Mouse (Mus musculus) forebrain, embryonic 12.5 days (tissue): ENCODE measurements at regions not wholly inside any gene's neighbourhood (a gene's known extent, or its start where the extent isn't known, plus 50 kb on each side); places are given as distances from the start of the nearest gene placed in this dataset.

Source experiments
- ATAC-seq: fragments of 200-750 bp; cut with Nextera tagmentation; 2 replicates; pipeline ENCODE4 v1.8.0; 2017; ENCODE audit warnings: moderate TSS enrichment; ENCODE audit not compliant: low FRiP score
- H3K27ac ChIP-seq: fragments of 300-500 bp; sonication (generic); 2 replicates; pipeline ENCODE4 v1.5.1; 2016; ENCODE audit warnings: mild to moderate bottlenecking
- H3K27me3 ChIP-seq: fragments of 300-500 bp; sonication (generic); 2 replicates; pipeline ENCODE4 v1.6.1; 2016; ENCODE audit warnings: mild to moderate bottlenecking
- H3K36me3 ChIP-seq: fragments of 300-500 bp; sonication (generic); replicated peaks from 2 replicates; pipeline ENCODE4 v1.6.1; 2016; ENCODE audit warnings: mild to moderate bottlenecking
- H3K4me1 ChIP-seq: fragments of 300-500 bp; sonication (generic); 2 replicates; pipeline ENCODE4 v1.6.1; 2016
- H3K4me2 ChIP-seq: fragments of 300-500 bp; sonication (generic); 2 replicates; pipeline ENCODE4 v1.6.1; 2016; ENCODE audit warnings: mild to moderate bottlenecking, moderate library complexity
- H3K4me3 ChIP-seq: fragments of 300-500 bp; sonication (generic); replicated peaks from 2 replicates; pipeline ENCODE4 v1.5.1; 2016; ENCODE audit warnings: mild to moderate bottlenecking
- H3K9ac ChIP-seq: fragments of 300-500 bp; sonication (generic); 2 replicates; pipeline ENCODE4 v1.6.1; 2016; ENCODE audit warnings: mild to moderate bottlenecking
- H3K9me3 ChIP-seq: fragments of 300-500 bp; sonication (generic); 2 replicates; pipeline ENCODE4 v1.6.1; 2016
- WGBS: fragments of 180-500 bp; shearing (Covaris S2); methylation state at CpG from one replicate; pipeline ENCODE4 v1.1.7; 2016; 5-methylcytosine and 5-hydroxymethylcytosine counted together

DNA sequence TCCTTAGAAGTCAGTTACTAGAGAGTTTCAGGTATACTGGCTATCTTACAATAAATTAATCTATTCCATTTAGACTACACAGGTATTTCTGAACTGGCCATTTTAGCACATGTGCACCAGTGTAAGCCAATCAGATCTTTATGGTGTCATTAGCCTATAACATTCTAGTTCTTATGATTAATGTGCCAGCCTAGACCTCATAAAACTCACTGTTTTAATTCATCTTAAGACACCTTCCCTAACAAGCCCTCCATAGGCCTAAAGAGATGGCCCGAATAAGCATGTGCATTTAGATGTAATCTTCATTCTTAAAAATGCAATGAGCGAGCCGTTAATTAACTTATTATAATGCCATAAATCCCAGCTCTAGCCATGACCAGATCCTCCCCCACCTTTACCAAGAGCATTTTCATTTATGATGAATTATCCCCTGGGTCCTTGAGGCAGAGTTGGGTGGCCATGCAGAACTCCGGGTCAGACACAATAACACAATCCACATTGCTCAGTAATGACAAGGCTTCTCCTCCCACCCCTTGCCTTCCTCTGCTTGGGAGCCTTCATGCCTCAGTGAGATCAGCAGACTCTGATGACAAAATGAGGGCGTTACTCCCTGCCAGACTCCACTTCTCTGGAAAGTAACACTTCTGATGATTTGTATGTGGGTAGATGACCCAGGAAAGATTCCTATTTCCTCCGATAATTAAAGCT lies 311.6 kb upstream of the Pkn2 start:
- no peak for ATAC-seq

DNA sequence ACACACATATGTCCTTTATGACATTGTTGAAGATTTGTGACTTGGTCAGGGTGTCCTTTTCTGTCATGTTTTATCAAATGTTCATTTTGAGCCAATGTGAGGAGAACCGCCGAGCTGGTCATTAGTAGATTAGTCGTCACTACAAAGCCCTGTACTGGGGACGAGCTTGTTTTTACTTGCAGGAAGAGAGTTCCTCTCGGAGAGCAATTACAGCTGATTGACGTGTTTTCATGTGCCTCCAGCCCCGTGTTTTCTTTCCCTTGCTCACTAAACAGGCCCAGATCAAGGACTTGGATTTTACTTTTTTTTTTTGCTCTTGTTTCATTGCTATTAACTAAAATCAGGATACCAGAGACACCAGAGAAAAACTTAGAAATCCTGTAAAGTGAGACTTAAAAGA lies 307.1 kb upstream of the Pkn2 start:
- H3K4me1 ChIP-seq, result no peaks in the 10 kb centered on the region
- no peak overlapping the region for H3K4me2 ChIP-seq
- H3K4me3 ChIP-seq, result no peak overlapping the region
- no peak for ATAC-seq
- H3K9ac ChIP-seq, result no peak overlapping the region
- no peaks in the 10 kb centered on the region for H3K9me3 ChIP-seq
- H3K36me3 ChIP-seq, result no peaks in the 10 kb centered on the region
- 23% methylated on average over 7 of the region's 7 CpGs for WGBS
- no peaks in the 10 kb centered on the region for H3K27me3 ChIP-seq
- no peak overlapping the region for H3K27ac ChIP-seq

More for the DNA sequence above, 311.6 kb upstream of the Pkn2 start:
- no peak overlapping the region for H3K4me2 ChIP-seq
- no peak overlapping the region for H3K27ac ChIP-seq
- WGBS, result 84% methylated on average over 6 of the region's 6 CpGs
- H3K4me1 ChIP-seq, result no peaks in the 10 kb centered on the region
- no peaks in the 10 kb centered on the region for H3K27me3 ChIP-seq
- H3K4me3 ChIP-seq, result no peak overlapping the region
- H3K36me3 ChIP-seq, result no peaks in the 10 kb centered on the region
- H3K9me3 ChIP-seq, result no peaks in the 10 kb centered on the region
- no peak overlapping the region for H3K9ac ChIP-seq

- WGBS, result 87% methylated on average over 4 of the region's 4 CpGs
- H3K36me3 ChIP-seq, result no peaks in the 10 kb centered on the region
- H3K4me2 ChIP-seq, result no peak overlapping the region
- no peak overlapping the region for H3K4me3 ChIP-seq
- no peaks in the 10 kb centered on the region for H3K4me1 ChIP-seq
- no peak overlapping the region for H3K9ac ChIP-seq
- H3K27ac ChIP-seq, result no peak overlapping the region
- H3K9me3 ChIP-seq, result no peaks in the 10 kb centered on the region
- no peak for ATAC-seq
- H3K27me3 ChIP-seq, result no peaks in the 10 kb centered on the region
Measured at GRCm38 (mm10) chr3:143173971-143174370, 292.2 kb upstream of the Pkn2 start.

GRCm38 (mm10) chr3:143162444-143162843 lies 280.6 kb upstream of the Pkn2 start:
- H3K4me1 ChIP-seq, result peaks cover 3% of the 10 kb centered on the region; the same call in 1 of the 2 replicates
- ATAC-seq, result 0 out of 2 replicates have a peak, but pooled peaks have one; percentile 17
- no peak overlapping the region for H3K9ac ChIP-seq
- no peaks in the 10 kb centered on the region for H3K36me3 ChIP-seq
- H3K4me3 ChIP-seq, result no peak overlapping the region
- 35% methylated on average over 1 of the region's 1 CpGs for WGBS
- H3K27ac ChIP-seq, result no peak overlapping the region
- no peaks in the 10 kb centered on the region for H3K27me3 ChIP-seq
- H3K4me2 ChIP-seq, result no peak overlapping the region
- no peaks in the 10 kb centered on the region for H3K9me3 ChIP-seq

DNA sequence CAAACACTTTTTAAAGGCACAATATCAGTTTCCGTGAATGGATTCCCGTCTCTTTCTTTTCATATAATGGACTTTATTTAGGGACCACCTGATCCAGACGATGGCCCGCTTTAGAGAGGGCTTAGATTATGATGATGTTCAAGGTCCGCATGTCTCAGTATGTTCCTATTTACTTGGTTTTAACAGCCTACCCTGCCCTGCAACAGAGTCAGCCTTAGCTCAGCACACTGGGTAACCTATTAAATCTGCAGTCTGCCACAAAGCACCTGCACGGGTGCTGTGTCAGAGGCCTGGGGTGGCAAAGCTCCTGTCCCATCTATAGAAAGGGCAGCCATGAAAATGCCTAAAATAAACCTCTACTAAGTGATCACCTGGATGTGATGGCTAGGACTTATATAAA lies 280.2 kb upstream of the Pkn2 start:
- Histone ChIP-seq H3K4me2 (no peak overlapping the region), H3K4me1 (peaks cover 3% of the 10 kb centered on the region; the same call in 1 of the 2 replicates), H3K36me3 (no peaks in the 10 kb centered on the region), H3K27me3 (no peaks in the 10 kb centered on the region), H3K4me3 (no peak overlapping the region), H3K27ac (no peak overlapping the region), H3K9ac (no peak overlapping the region), H3K9me3 (no peaks in the 10 kb centered on the region)
- 78% methylated on average over 6 of the region's 6 CpGs for WGBS
- ATAC-seq, result no peak

GRCm38 (mm10) chr3:143158568-143158967 lies 276.8 kb upstream of the Pkn2 start:
- H3K4me2 ChIP-seq, result no peak overlapping the region
- WGBS, result 31% methylated on average over 5 of the region's 5 CpGs
- peaks cover 3% of the 10 kb centered on the region; the same call in 1 of the 2 replicates for H3K4me1 ChIP-seq
- H3K4me3 ChIP-seq, result no peak overlapping the region
- no peaks in the 10 kb centered on the region for H3K27me3 ChIP-seq
- H3K36me3 ChIP-seq, result no peaks in the 10 kb centered on the region
- peak; percentile 41; the same call in 1 of the 2 replicates for ATAC-seq
- no peak overlapping the region for H3K9ac ChIP-seq
- no peaks in the 10 kb centered on the region for H3K9me3 ChIP-seq
- H3K27ac ChIP-seq, result no peak overlapping the region

DNA sequence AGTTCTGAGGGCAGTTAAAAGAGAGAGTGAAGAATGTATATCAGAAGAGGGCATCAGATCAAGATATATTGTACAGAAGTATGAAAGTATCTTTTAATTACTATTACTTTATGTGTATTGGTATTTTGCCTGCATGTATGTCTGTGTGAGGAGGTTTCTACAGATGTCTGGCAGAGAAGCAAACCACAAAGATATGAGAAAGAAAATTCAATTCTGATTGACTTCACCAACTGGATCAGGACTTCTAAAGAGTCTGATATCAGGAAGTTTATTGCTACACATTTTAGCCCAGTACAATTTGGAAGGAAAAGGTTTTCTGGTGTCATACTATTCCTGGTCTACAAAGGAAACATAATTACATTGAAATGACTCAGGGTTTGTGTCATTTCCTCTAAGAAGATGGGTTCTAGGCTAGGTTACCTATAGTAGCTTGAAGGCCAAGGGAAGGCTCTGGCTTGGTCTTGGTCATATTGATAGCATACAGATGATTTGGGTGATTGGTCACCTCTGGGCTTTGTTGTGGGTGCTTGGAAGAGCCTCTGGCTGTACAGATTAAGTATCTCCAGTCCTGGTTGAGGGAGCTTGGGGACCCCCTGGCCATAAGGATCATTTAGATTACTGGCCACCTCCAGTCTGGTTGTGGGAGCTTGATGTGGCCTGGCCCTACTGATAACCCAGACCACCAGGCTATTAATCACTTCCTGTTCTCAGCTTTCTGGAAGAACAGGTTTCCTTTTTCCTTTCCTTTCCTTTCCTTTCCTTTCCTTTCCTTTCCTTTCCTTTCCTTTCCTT lies 275.1 kb upstream of the Pkn2 start:
- Histone ChIP-seq H3K9ac (no peak overlapping the region), H3K36me3 (no peaks in the 10 kb centered on the region), H3K9me3 (no peaks in the 10 kb centered on the region), H3K4me2 (no peak overlapping the region), H3K27me3 (no peaks in the 10 kb centered on the region), H3K27ac (no peak overlapping the region), H3K4me3 (no peak overlapping the region), H3K4me1 (0 out of 2 replicates have a peak, but pooled peaks cover 3% of the 10 kb centered on the region)
- no peak for ATAC-seq

GRCm38 (mm10) chr3:143156174-143156573 lies 274.4 kb upstream of the Pkn2 start:
- no peaks in the 10 kb centered on the region for H3K36me3 ChIP-seq

GRCm38 (mm10) chr3:143155556-143155955 lies 273.8 kb upstream of the Pkn2 start:
- Histone ChIP-seq H3K4me1 (no peaks in the 10 kb centered on the region), H3K27ac (no peak overlapping the region), H3K9me3 (no peaks in the 10 kb centered on the region), H3K9ac (no peak overlapping the region), H3K27me3 (no peaks in the 10 kb centered on the region), H3K4me2 (no peak overlapping the region), H3K36me3 (no peaks in the 10 kb centered on the region), H3K4me3 (no peak overlapping the region)
- no peak for ATAC-seq
- 87% methylated on average over 1 of the region's 1 CpGs for WGBS

More at GRCm38 (mm10) chr3:143156174-143156573, 274.4 kb upstream of the Pkn2 start:
- Histone ChIP-seq H3K4me2 (no peak overlapping the region), H3K27me3 (no peaks in the 10 kb centered on the region), H3K4me1 (no peaks in the 10 kb centered on the region), H3K27ac (no peak overlapping the region), H3K4me3 (no peak overlapping the region), H3K9ac (no peak overlapping the region), H3K9me3 (no peaks in the 10 kb centered on the region)
- ATAC-seq, result no peak
- 45% methylated on average over 1 of the region's 1 CpGs for WGBS

DNA sequence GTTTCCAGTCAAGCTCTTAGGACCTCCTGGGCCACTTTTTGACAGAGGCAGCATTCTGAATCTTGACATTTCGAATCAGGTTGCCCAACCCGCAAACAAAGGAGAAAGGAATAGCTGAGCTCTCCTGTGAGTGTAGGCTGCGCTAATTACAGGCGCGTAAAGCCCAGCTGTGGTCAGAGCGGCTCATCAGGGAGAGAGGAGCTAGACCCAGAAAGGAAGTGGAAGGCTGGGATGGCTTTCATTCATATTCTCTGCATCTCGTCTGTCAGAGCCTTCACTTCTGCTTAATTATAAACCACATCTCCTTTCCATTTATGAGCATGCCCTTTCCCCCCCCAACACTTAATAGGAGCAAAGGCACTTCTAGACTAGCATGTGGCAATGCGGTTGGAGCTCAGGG lies 265.7 kb upstream of the Pkn2 start:
- H3K4me1 ChIP-seq, result no peaks in the 10 kb centered on the region
- 0 out of 2 replicates have a peak, but pooled peaks have one; percentile 57 for ATAC-seq
- no peak overlapping the region for H3K4me3 ChIP-seq
- 39% methylated on average over 8 of the region's 8 CpGs for WGBS
- no peak overlapping the region for H3K9ac ChIP-seq
- H3K9me3 ChIP-seq, result no peaks in the 10 kb centered on the region
- no peaks in the 10 kb centered on the region for H3K36me3 ChIP-seq
- no peak overlapping the region for H3K4me2 ChIP-seq
- no peak overlapping the region for H3K27ac ChIP-seq
- no peaks in the 10 kb centered on the region for H3K27me3 ChIP-seq

GRCm38 (mm10) chr3:143138952-143139351 lies 257.1 kb upstream of the Pkn2 start:
- Histone ChIP-seq H3K4me3 (no peak overlapping the region), H3K27me3 (no peaks in the 10 kb centered on the region), H3K36me3 (no peaks in the 10 kb centered on the region), H3K9ac (no peak overlapping the region), H3K4me2 (no peak overlapping the region), H3K4me1 (no peaks in the 10 kb centered on the region), H3K27ac (no peak overlapping the region), H3K9me3 (no peaks in the 10 kb centered on the region)
- WGBS, result 92% methylated on average over 3 of the region's 3 CpGs
- no peak for ATAC-seq

- no peaks in the 10 kb centered on the region for H3K36me3 ChIP-seq
- H3K4me3 ChIP-seq, result no peak overlapping the region
- no peaks in the 10 kb centered on the region for H3K27me3 ChIP-seq
- no peaks in the 10 kb centered on the region for H3K9me3 ChIP-seq
- no peaks in the 10 kb centered on the region for H3K4me1 ChIP-seq
- no peak overlapping the region for H3K9ac ChIP-seq
- H3K4me2 ChIP-seq, result no peak overlapping the region
- WGBS, result 54% methylated on average over 2 of the region's 2 CpGs
- peak; percentile 39; the same call in 1 of the 2 replicates for ATAC-seq
- H3K27ac ChIP-seq, result no peak overlapping the region
Measured at GRCm38 (mm10) chr3:143134528-143134927, 252.7 kb upstream of the Pkn2 start.
